Mouse (Mus musculus) right cerebral cortex, adult 2 months (tissue): ENCODE measurements at regions not wholly inside any gene's neighbourhood (a gene's known extent, or its start where the extent isn't known, plus 50 kb on each side); places are given as distances from the start of the nearest gene placed in this dataset.
"Not testable (repeated sequence)": the region's sequence is repeated elsewhere in the genome, so short reads cannot be mapped to it uniquely, and the experiment has no call there.

Source experiments
- DNase-seq, 2 experiments: peaks; one replicate each; pipeline ENCODE4 v3.0.0; 2021 to 2022; ENCODE audit warnings: low spot score in 2 of 2

DNA sequence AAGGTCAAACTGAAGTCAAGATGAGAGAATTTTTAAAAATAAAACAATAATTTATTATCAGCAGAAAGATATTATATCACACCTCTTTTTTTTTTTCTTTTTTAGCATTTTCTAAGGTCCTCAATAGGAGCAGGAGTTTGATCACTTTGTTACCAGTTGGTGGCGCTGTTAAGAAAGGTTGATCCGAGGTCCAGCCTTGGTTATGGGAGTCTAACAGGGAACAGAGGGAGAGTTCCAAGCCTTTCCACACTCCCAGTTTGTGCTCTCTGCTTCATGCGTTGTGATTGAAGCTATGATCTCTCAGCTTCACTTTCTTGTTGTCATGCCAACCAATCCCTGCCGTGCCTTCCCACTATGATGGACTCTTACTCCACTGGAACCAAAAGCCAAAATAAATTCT lies 83.8 kb downstream of the Fam174a start:
- DNase-seq, result no peak

DNA sequence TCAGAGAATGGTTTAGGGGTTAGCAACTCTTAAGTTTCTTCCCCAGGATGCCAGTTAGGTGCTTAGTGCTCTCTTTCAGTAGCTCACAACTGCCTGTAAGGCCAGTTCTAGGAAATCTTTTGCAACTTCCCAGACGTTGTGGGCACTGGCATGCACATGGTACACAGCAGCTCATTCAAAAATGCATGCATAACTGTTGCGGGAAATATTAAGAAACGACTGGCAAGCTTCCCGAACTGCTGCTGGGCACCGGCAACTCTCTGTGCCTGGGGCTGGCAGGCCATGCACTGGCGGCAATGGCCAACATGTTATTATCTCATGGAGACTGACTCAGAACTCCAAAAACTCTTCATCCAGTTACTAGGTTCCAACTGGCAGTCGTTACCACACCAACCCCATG lies 86.3 kb downstream of the Fam174a start:
- DNase-seq, result no peak

- no peak for DNase-seq
Measured at GRCm38 (mm10) chr1:95422253-95422652, 108.8 kb downstream of the Fam174a start.

GRCm38 (mm10) chr1:95425420-95425819 lies 112.0 kb downstream of the Fam174a start:
- no peak for DNase-seq

DNA sequence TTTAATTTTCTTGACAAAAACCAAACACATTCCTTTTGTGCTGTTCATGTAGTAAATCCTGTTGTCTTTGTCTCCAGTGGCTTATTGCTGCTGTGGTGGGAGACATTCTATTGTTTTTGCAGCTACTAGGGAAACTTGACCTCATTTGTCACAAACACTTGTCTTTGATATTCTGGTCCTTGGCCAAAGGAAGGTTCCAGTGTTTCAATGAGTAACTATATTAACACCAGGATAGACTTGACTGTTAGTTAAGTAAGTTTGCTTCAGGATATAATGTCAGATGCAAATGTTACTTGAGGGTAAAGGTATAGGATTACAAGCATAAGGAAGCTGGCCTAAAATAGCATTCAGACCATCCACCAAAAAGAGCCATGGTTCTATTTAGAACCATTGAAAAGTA lies 123.7 kb downstream of the Fam174a start:
- no peak for DNase-seq

DNA sequence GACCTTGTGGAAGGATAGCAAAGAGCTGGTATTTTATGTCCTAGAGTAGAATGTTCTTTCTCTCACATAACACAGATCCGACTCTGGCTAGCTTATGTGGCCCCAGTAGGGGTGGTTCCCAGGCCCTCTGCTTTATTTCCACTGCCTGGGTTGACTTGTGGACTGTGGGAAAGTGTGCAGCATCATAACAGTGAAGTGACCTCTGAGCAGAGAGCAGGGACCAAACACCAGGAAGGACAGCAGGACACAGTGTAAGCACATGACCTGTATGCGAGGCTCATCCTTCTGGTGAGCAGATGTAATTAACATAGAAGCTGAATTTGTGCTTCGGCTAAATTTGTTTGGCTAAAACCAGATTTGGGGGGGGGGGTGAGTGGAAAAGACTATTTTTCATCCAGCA lies 132.1 kb downstream of the Fam174a start:
- DNase-seq, result no peak

GRCm38 (mm10) chr1:95448962-95449558 lies 135.6 kb downstream of the Fam174a start:
- DNase-seq, result no peak

DNA sequence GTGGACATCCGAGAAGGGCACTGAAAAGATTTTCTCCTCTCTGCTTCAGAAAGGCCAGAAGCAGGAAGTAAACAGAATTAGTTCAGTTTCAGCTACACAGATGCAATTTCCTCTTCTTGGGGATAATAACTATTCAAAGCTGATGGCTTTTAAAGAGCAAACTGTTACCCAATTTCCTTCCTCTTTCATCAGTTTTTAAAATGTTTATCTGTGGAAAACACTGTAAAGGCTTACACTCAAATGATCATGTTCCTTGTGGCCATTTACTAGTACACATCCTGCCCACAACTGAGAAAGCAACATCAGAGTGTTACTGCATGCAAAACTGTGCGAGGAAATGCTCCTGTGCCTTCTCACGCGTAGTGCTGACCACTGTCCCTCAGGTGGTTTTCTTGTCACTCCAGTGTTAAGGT lies 137.5 kb downstream of the Fam174a start:
- DNase-seq, result no peak

- DNase-seq, result peak; percentile 36 to 43
Measured at GRCm38 (mm10) chr1:95451755-95452154, 138.3 kb downstream of the Fam174a start.

DNA sequence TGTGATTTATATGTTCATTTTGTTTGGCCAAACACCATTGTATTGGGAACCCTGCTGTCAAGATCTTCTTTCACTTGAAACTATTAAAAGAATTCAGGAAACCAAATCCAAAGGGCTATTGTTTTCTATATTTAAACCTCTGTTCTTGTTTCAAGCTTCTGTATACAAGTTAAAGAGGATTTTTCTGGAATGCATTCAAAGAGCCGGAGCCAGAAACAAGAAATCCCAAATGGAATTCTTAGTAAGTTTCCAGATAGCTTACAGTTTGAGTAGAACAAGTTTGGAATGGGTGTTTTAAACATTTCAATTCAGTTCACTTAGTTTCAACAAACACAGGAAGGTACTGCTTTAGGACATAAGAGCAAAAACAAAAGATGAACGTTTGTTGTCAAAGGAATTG lies 140.8 kb downstream of the Fam174a start:
- DNase-seq, result no peak

GRCm38 (mm10) chr1:95459355-95459754 lies 145.9 kb downstream of the Fam174a start:
- DNase-seq, result no peak

GRCm38 (mm10) chr1:95468095-95468494 lies 154.7 kb downstream of the Fam174a start:
- DNase-seq, result no peak

- DNase-seq, result no peak
Measured at GRCm38 (mm10) chr1:95468772-95469171, 155.3 kb downstream of the Fam174a start.

GRCm38 (mm10) chr1:95470491-95470890 lies 157.1 kb downstream of the Fam174a start:
- DNase-seq, result no peak

DNA sequence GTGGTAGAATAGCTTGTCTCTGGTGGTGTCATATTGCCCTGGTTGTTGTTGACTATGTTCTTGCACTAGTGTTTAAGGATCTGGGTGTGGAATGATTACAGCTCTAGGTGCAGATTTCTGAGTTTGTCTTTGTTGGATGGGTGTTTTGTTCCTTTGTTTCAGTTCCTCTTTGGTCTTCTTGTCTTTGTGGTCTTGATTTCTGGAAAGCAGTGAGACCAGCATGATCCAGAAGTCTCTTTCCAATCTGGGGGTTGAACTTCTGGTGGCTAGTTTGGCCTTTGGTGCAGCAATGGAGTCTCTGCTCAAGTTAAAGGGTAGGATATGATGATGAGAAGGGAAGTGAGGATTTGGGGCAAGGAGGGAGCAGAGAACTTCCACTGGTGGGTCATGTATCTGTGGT lies 174.4 kb downstream of the St8sia4 start:
- DNase-seq, result no peak

DNA sequence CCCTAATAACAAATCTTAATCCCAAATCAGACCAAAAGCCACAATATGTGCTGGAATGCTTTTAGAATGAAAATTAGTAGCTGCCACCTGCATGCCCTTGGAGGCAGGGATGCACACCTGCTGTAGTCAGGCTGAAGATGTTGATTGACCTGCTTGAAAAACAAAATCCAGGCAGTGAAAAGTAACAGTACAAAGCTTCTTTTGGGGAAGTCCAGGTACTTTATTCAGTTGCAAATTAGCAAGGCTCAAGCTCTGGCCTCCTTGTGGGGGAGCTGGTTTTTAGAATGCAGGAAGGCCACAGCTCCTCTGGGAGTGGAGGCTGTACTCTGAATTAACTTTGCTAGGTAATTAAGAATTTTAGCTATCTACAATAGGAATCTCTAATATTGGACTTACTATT lies 166.7 kb downstream of the St8sia4 start:
- not testable (repeated sequence) for DNase-seq

DNA sequence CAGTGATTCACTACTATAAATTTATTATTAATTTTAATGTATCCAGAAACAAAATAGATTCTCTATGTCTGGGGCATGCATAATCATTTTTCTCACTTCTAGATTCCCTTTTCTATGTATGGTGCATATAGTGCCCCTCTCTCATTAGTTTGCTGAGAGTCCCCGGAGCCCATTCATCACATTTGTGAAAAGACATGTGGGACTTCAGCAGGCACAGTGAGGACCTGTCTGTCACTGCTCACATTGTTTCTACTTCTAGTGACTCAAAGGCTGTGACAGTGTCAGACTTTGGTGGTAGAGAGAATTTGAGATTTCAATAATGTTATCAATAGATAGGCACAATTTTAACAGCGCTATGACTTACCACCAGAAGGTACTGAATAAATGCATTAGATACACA lies 158.7 kb downstream of the St8sia4 start:
- DNase-seq, result no peak

DNA sequence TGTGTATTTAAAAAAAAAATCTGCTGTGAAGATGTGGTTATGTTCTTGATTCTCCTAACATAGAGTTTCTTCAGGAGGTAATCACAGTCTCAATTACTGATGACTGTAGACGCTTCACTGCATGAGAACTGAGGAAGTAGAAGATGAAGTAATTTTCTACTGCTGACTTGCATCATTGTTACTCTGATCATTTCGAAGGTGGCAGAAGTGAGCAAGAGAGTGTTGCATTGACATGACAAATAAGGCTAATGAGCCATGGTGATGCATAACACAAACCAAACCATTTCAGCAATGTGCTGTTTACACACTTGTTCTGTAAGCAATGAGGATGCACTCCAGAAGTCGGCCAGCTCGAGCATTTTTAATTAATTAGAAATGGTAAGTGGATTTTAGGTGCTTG lies 138.6 kb downstream of the St8sia4 start:
- no peak for DNase-seq

GRCm38 (mm10) chr1:95531017-95531416 lies 136.4 kb downstream of the St8sia4 start:
- no peak for DNase-seq
